Mouse (Mus musculus): Measurements from ENCODE around the gene Mmp20. TPM values are rescaled to one million over a fixed set of nuclear protein-coding genes. Genes with fewer than 3 reads are reported as not detected.

Mmp20 gene
- polyA plus RNA-seq, 1 experiment from 2014 or later = not detected

DNA sequence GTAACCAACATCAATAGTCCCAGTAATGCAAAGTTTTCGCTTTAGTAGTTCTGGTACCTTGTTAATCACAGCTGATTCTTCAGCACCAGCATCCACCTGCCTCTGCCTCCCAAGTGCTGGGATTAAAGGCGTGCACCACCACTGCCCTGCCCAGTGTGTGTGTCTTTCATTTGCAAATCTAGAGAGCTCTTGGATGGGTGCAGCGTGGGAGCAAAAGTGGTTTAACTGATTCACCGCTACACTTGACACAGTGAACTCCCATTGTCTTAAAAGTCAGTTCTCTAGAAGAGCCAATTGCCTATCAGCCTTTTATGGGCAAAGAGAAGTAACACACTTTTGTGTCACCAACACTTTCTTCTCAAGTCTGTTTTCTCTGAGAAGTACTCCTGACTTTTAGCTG lies 83.2 kb downstream of the Mmp20 start:
- WGBS (ENCODE audit: insufficient replicate concordance) = 70% methylated on average over 4 of the region's 4 CpGs
- no peaks in the 10 kb centered on the region for H3K4me1 ChIP-seq (ENCODE audit: control insufficient read depth, insufficient read depth, low read length)
- ATAC-seq (replicated peaks; ENCODE audit: insufficient number of reproducible peaks, low FRiP score, low TSS enrichment) = no peak
- no peak overlapping the region for H3K27ac ChIP-seq (ENCODE audit: low read depth, low read length)
- no peaks in the 10 kb centered on the region for H3K9me3 ChIP-seq (replicated peaks; ENCODE audit: control insufficient read depth, low read length)
- no peaks in the 10 kb centered on the region for H3K36me3 ChIP-seq (ENCODE audit: control insufficient read depth, insufficient read depth, low read length)
- H3K4me3 ChIP-seq (ENCODE audit: low read depth, low read length) = no peak overlapping the region
- no peaks in the 10 kb centered on the region for H3K27me3 ChIP-seq (ENCODE audit: control insufficient read depth, insufficient read depth, low read length)
- H3K9ac ChIP-seq (ENCODE audit: low read depth, low read length) = no peak overlapping the region
- no peak overlapping the region for H3K4me2 ChIP-seq

DNA sequence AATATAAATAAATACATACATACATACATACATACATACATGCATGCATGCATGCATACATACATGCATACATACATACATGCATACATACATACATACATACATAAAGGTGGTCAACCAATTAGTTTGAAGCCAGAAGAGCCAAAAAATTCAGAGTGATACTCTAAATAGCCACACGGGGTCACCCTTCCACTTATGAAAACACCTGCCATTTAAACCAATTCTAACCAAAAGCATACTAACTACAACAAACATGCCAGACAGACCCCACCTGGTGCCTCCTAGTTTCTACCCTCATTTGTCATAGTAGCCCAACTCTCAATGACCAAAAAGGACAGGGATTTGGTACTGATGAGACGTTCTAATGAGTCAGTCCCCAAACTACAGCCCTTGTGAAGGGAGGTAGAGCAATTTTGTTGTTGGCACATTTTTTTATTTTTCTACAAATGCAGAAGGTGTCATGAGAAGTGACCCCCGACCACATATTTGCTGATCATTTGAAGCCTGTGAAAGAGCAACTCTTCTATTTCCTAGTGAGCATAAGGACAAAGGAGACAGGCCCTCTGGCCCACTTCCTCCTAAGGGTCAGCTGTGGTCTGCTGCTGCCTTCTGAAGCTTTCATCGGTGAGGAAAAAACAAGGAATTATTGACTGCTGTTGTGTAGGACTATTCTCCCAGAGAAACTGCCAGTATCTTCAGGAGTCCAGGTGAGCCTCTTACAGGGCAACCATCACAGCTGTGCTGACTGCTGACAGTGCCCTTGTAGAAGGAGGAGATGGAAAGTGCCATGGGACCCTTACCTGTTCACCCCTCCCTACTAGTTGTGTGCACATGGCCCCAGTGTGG lies 86.3 kb downstream of the Mmp20 start:
- no peak overlapping the region for H3K9ac ChIP-seq (ENCODE audit: low read depth, low read length)
- no peaks in the 10 kb centered on the region for H3K36me3 ChIP-seq (ENCODE audit: control insufficient read depth, insufficient read depth, low read length)
- H3K9me3 ChIP-seq (replicated peaks; ENCODE audit: control insufficient read depth, low read length) = no peaks in the 10 kb centered on the region
- no peaks in the 10 kb centered on the region for H3K4me1 ChIP-seq (ENCODE audit: control insufficient read depth, insufficient read depth, low read length)
- 31% methylated on average over 4 of the region's 4 CpGs for WGBS (ENCODE audit: insufficient replicate concordance)
- no peaks in the 10 kb centered on the region for H3K27me3 ChIP-seq (ENCODE audit: control insufficient read depth, insufficient read depth, low read length)
- no peak for ATAC-seq (replicated peaks; ENCODE audit: insufficient number of reproducible peaks, low FRiP score, low TSS enrichment)
- no peak overlapping the region for H3K4me2 ChIP-seq
- no peak overlapping the region for H3K4me3 ChIP-seq (ENCODE audit: low read depth, low read length)
- H3K27ac ChIP-seq (ENCODE audit: low read depth, low read length) = no peak overlapping the region

DNA sequence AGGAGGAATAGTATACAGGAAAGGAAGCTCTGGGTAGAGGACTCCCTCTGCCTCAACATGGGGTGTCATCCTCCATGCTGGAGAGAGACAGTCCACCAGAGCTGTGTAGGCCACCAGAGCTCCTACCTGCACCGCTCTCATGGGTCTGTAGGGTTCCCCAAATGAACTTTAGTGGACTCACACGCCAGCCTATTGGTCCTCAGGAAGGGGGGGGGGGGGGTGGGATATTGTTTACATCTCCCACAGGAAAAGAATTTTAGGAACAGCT lies 86.8 kb downstream of the Mmp20 start:
- Histone ChIP-seq H3K27ac (ENCODE audit: low read depth, low read length) (no peak overlapping the region), H3K36me3 (ENCODE audit: control insufficient read depth, insufficient read depth, low read length) (no peaks in the 10 kb centered on the region), H3K4me2 (no peak overlapping the region), H3K9ac (ENCODE audit: low read depth, low read length) (no peak overlapping the region), H3K4me1 (ENCODE audit: control insufficient read depth, insufficient read depth, low read length) (no peaks in the 10 kb centered on the region), H3K27me3 (ENCODE audit: control insufficient read depth, insufficient read depth, low read length) (no peaks in the 10 kb centered on the region), H3K4me3 (ENCODE audit: low read depth, low read length) (no peak overlapping the region), H3K9me3 (replicated peaks; ENCODE audit: control insufficient read depth, low read length) (no peaks in the 10 kb centered on the region)
- 80% methylated on average over 2 of the region's 2 CpGs for WGBS (ENCODE audit: insufficient replicate concordance)
- no peak for ATAC-seq (replicated peaks; ENCODE audit: insufficient number of reproducible peaks, low FRiP score, low TSS enrichment)

DNA sequence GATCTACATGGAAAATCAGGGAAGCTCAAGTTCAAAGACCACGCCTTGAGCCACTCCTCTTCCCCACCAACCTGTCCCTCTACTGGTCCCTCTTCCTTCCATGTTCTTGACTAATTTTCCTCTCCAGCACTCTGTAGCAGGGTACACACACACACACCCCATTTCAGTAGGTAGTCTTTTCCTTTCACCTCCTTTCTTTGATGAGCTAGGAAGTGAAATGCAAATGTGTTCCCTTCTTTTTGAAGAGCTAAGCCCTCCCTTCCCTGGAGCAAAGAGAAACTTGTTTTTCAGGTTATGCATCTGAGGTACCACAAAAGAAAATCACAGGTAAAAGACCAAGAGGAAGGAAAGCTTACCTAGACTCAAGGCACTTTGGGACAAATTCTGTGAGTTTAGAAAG lies 93.5 kb downstream of the Mmp20 start:
- Histone ChIP-seq H3K27me3 (ENCODE audit: control insufficient read depth, insufficient read depth, low read length) (no peaks in the 10 kb centered on the region), H3K27ac (ENCODE audit: low read depth, low read length) (no peak overlapping the region), H3K4me1 (ENCODE audit: control insufficient read depth, insufficient read depth, low read length) (no peaks in the 10 kb centered on the region), H3K36me3 (ENCODE audit: control insufficient read depth, insufficient read depth, low read length) (no peaks in the 10 kb centered on the region), H3K4me2 (no peak overlapping the region), H3K9ac (ENCODE audit: low read depth, low read length) (no peak overlapping the region), H3K9me3 (replicated peaks; ENCODE audit: control insufficient read depth, low read length) (no peaks in the 10 kb centered on the region), H3K4me3 (ENCODE audit: low read depth, low read length) (no peak overlapping the region)
- WGBS (ENCODE audit: insufficient replicate concordance) = 83% methylated on average over 1 of the region's 1 CpGs
- ATAC-seq (replicated peaks; ENCODE audit: insufficient number of reproducible peaks, low FRiP score, low TSS enrichment) = no peak

Other genes with a start within 250 kb of the Mmp20 start
- gene Mmp1b, start 240.2 kb upstream of the Mmp20 start, polyA plus RNA-seq (2014; fragmentation: Nextera tagmentation; extraction: Ambion mirVana) = not detected in 2 replicates
- not detected in 2 replicates for gene Mmp3, start 182.4 kb upstream of the Mmp20 start, polyA plus RNA-seq (2014; fragmentation: Nextera tagmentation; extraction: Ambion mirVana)
- gene Mmp10, start 125.9 kb upstream of the Mmp20 start, polyA plus RNA-seq (2014; fragmentation: Nextera tagmentation; extraction: Ambion mirVana) = not detected in 2 replicates
- not detected in 2 replicates for gene Mmp8, start 69.8 kb upstream of the Mmp20 start, polyA plus RNA-seq (2014; fragmentation: Nextera tagmentation; extraction: Ambion mirVana)
- gene Mmp27, start 56.8 kb upstream of the Mmp20 start, polyA plus RNA-seq (2014; fragmentation: Nextera tagmentation; extraction: Ambion mirVana) = not detected in 2 replicates
- gene Mmp7, start 63.9 kb downstream of the Mmp20 start, polyA plus RNA-seq (2014; fragmentation: Nextera tagmentation; extraction: Ambion mirVana) = not detected in 2 replicates
- gene Tmem123, start 135.8 kb downstream of the Mmp20 start, polyA plus RNA-seq (2014; fragmentation: Nextera tagmentation; extraction: Ambion mirVana) = 131 and 134 TPM in 2 replicates
- 28.1 and 28.7 TPM in 2 replicates for gene Birc2, start 208.8 kb downstream of the Mmp20 start, polyA plus RNA-seq (2014; fragmentation: Nextera tagmentation; extraction: Ambion mirVana)
- 4.2 and 4.4 TPM in 2 replicates for gene Birc3, start 245.0 kb downstream of the Mmp20 start, polyA plus RNA-seq (2014; fragmentation: Nextera tagmentation; extraction: Ambion mirVana)